Mouse (Mus musculus) C2C12 (cell line): Measurements from ENCODE around the gene Cbx7. TPM values are rescaled to one million over a fixed set of nuclear protein-coding genes. Genes with fewer than 3 reads are reported as not detected.
A peak's percentile ranks its signal among the peaks of the same experiment; 100 is the strongest.

Experiments used
- H3K27me3 ChIP-seq: one replicate; pipeline ENCODE4 v1.6.1; 2011; ENCODE audit not compliant: control insufficient read depth, insufficient read depth, insufficient read length
- H3K36me3 ChIP-seq: one replicate; pipeline ENCODE4 v1.6.1; 2011; ENCODE audit not compliant: control insufficient read depth, insufficient read depth
- H3K4me3 ChIP-seq: one replicate; pipeline ENCODE4 v1.5.1; 2011; ENCODE audit warnings: mild to moderate bottlenecking, control low read depth; ENCODE audit not compliant: poor library complexity, insufficient read depth, severe bottlenecking
- H3K79me2 ChIP-seq: one replicate; pipeline ENCODE4 v1.6.1; 2011; ENCODE audit not compliant: control insufficient read depth, insufficient read depth
- H3K79me3 ChIP-seq: one replicate; pipeline ENCODE4 v1.6.1; 2011; ENCODE audit warnings: low read depth, control low read depth
- H3ac ChIP-seq: one replicate; pipeline ENCODE3; 2011; ENCODE audit warnings: low read depth; ENCODE audit not compliant: control insufficient read depth, insufficient read length
- CEBPB ChIP-seq: IDR thresholded peaks from one replicate; pipeline ENCODE4 v1.6.1; 2011; ENCODE audit warnings: low read depth, mild to moderate bottlenecking, control low read depth, moderate library complexity
- CTCF ChIP-seq: IDR thresholded peaks from one replicate; pipeline ENCODE4 v1.5.1; 2011; ENCODE audit not compliant: control insufficient read depth, insufficient read depth, insufficient read length
- FOSL1 ChIP-seq: IDR thresholded peaks from one replicate; pipeline ENCODE4 v1.8.0; 2011; ENCODE audit warnings: mild to moderate bottlenecking, low read length; ENCODE audit not compliant: poor library complexity, insufficient read depth, severe bottlenecking
- MAX ChIP-seq: IDR thresholded peaks from one replicate; pipeline ENCODE4 v1.6.1; 2011; ENCODE audit warnings: mild to moderate bottlenecking, control low read depth
- MYOD1 ChIP-seq: IDR thresholded peaks from one replicate; pipeline ENCODE4 v1.6.1; 2011; ENCODE audit warnings: low read depth; ENCODE audit not compliant: control insufficient read depth, insufficient read length
- MYOG ChIP-seq: IDR thresholded peaks from one replicate; pipeline ENCODE4 v1.6.1; 2011; ENCODE audit not compliant: control insufficient read depth, insufficient read length; ENCODE audit errors: extremely low read depth
- USF1 ChIP-seq: IDR thresholded peaks from one replicate; pipeline ENCODE4 v1.6.1; 2011; ENCODE audit warnings: low read depth, mild to moderate bottlenecking, control low read depth, moderate library complexity
- polyA plus RNA-seq: library from polyadenylated mRNA; unstranded; fragments of >200 nt; fragmentation: generic; extraction: Trizol; gene quantifications from one replicate; pipeline ENCODE4 v1.2.1, GENCODE M21; 2012; ENCODE audit warnings: missing spikeins

Gene Cbx7
- polyA plus RNA-seq, 1 experiment = 5.9 TPM

DNA sequence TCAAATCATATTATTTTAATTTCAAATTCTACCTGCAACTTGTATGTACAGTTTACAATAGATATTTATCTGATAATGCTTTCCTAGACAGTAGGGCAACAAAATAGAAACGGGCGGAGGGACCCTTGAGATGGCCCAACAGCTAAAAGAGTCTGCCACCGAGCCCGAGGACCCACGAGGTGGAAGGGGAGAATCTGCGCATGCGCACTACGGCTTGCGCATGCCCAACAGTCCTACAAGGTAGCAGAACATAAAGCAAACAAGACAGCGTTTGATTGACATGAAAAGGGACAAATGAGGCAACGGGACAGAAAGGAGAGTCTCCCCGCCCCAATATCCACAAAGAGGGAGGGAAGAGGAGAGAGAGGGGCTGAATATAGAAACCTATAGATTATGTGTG, 31.9 kb downstream of the Cbx7 start:
- Histone ChIP-seq H3K36me3 (no peaks in the 10 kb centered on the region), H3K79me2 (no peaks in the 10 kb centered on the region), H3K4me3 (no peak overlapping the region), H3K79me3 (no peaks in the 10 kb centered on the region), H3ac (peak overlapping the region; percentile 7), H3K27me3 (no peaks in the 10 kb centered on the region)
- TF ChIP-seq FOSL1 = no peak
- TF ChIP-seq MAX = no peak
- no peak for TF ChIP-seq MYOD1
- no peak for TF ChIP-seq CTCF
- TF ChIP-seq CEBPB = no peak
- no peak for TF ChIP-seq MYOG
- TF ChIP-seq USF1 = no peak

DNA sequence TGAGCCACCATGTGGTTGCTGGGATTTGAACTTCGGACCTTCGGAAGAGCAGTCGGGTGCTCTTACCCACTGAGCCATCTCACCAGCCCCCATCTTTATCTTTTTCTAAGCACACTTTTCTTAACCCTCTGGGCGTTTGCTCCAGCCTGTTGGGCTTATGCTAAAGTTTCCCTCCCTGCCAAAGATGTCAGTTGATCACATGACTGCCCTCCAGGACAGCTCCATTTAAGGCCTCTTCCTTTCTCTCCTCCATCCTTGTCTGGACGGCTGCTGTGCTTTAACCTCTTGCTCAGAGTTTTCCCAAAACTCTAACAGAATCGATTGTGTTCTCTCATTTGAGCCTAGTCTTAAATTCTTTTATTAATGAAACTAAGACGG, 34.6 kb downstream of the Cbx7 start:
- no peaks in the 10 kb centered on the region for H3K79me2 ChIP-seq
- H3K79me3 ChIP-seq = no peaks in the 10 kb centered on the region
- TF ChIP-seq CTCF (no peak), MYOG (no peak), USF1 (peak; percentile 88)
- no peaks in the 10 kb centered on the region for H3K27me3 ChIP-seq
- H3ac ChIP-seq = no peak overlapping the region
- H3K36me3 ChIP-seq = no peaks in the 10 kb centered on the region
- H3K4me3 ChIP-seq = no peak overlapping the region

DNA sequence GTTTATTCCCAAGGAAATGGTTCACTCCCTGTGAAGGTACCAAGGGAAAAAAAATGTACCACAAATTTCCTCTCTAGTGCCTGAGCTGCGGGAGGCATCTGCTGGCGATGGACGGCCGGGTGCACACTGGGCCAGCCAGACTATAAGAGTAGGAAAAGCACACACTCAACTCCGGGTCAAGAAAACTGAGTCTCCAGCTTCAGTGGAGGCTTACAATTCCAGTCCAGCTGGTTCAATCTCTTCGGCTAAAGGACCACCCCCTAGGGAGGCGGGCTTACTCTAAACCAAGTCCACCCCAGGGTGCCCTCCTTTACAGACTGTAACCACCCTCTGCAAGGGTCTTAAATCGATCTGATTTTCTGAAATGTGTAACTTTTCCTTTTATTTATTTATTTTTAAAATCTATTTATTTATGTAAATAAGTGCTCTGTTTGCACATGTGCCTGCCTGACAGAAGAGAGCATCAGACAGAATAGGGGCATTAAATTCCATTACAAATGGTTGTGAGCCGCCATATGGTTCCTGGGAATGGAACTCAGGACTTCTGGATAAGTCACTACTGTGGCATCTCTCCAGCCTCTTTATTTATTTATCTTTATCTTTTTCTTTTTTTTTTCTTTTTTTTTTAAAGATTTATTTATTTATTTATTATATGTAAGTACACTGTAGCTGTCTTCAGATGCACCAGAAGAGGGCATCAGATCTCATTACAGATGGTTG, 35.1 kb downstream of the Cbx7 start:
- H3K27me3 ChIP-seq = no peaks in the 10 kb centered on the region
- H3K79me3 ChIP-seq = no peaks in the 10 kb centered on the region
- H3K4me3 ChIP-seq = no peak overlapping the region
- H3K79me2 ChIP-seq = no peaks in the 10 kb centered on the region
- TF ChIP-seq MAX (peak; percentile 15), USF1 (no peak)
- no peaks in the 10 kb centered on the region for H3K36me3 ChIP-seq
- no peak overlapping the region for H3ac ChIP-seq

DNA sequence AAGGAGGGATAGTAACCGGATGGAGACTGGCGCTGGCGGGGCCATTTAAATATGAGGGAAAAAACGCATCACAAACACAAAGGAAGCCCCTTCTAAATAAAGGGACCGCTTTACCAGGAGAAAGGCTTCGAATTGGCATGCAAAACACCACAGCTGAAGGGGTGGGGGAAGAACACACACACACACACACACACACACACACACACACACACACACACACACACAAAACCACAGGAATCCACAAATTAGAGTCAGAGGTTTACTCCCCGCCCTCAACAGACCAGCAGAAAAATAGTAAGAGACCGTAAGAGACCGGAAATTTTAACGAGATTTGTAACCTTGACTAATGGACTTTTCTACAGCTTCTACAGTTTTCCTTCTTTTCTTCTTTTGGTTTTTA, 36.1 kb downstream of the Cbx7 start:
- H3K79me3 ChIP-seq = no peaks in the 10 kb centered on the region
- no peaks in the 10 kb centered on the region for H3K36me3 ChIP-seq
- no peak overlapping the region for H3ac ChIP-seq
- H3K79me2 ChIP-seq = no peaks in the 10 kb centered on the region
- TF ChIP-seq MYOD1 (no peak), CTCF (no peak)
- H3K27me3 ChIP-seq = no peaks in the 10 kb centered on the region
- no peak overlapping the region for H3K4me3 ChIP-seq

DNA sequence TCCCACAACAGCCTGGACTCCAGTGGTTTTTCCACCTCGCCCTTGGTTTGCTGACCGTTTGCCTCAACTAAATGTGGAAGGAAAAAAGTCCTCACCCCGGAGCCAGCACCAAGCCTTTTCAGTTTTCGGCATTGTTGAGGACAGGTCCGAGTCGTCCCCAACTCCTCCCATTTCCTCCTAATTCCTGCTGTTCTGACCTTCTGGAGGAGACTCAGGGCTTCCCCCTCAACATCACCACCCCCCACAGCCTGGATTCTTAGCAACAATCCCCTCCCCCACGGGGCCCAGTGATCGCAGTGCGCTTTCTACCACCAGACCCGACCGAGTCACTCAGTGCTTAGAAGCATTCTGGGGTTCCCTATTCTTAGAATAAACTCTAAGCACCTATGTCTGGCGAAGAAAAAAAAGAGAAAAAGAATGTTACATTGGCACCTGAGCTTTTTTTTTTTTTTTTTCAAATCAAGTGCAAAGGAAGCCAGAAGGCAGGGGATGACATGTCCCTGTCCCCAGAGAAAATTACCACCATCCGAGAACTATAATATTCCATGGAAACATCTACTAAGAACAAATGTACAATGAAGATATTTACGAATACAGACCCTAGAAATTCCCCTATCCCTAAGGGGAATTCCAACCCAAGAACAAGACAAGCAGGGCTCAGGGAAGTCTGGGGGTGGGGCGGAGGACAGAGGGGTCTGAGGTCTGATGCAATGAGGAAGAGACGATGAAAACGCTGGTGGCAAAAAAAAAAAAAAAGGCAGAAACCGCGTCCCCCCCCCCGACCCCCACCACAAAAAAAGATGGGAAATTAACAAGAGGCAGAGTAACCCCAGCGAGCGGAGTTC, 37.0 kb downstream of the Cbx7 start:
- TF ChIP-seq CEBPB (no peak), FOSL1 (no peak)
- Histone ChIP-seq H3K79me3 (no peaks in the 10 kb centered on the region), H3K27me3 (no peaks in the 10 kb centered on the region), H3K79me2 (no peaks in the 10 kb centered on the region), H3K36me3 (no peaks in the 10 kb centered on the region), H3K4me3 (no peak overlapping the region), H3ac (no peak overlapping the region)

DNA sequence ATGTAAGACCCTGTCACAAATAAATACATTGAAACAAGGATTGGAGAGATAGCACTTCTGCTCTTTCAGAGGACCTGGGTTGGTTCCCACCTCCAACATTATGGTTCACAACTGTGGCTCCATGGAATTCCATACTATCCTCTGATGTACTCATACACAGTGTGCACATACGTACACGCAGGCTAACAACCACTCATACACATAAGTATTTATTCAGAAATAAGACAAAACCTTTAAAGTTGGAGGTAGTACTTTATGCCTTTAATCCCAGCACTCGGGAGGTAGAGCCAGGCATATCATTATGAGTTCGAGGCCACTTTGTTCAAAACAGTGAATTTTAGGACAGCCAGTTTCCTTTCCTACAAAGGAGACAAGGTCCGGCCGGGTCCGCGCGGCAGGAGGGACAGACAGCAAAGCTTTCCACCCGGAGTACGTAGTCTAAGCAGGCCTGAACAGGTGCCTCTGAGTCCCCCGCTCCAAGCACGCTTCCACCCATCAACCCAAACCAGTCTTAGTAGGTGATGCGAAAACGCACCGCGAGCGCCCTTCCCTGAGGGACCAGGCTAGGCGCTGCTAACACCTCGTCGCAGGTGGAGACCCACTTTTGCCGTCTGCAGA, 37.8 kb downstream of the Cbx7 start:
- Histone ChIP-seq H3K27me3 (no peaks in the 10 kb centered on the region), H3K4me3 (peak overlapping the region; percentile 40), H3K79me3 (no peaks in the 10 kb centered on the region), H3K79me2 (no peaks in the 10 kb centered on the region), H3ac (no peak overlapping the region), H3K36me3 (no peaks in the 10 kb centered on the region)
- no peak for TF ChIP-seq MYOD1
- no peak for TF ChIP-seq MYOG
- no peak for TF ChIP-seq CEBPB
- TF ChIP-seq USF1 = no peak
- TF ChIP-seq MAX = no peak
- TF ChIP-seq FOSL1 = no peak
- no peak for TF ChIP-seq CTCF
